Mouse (Mus musculus) CD4-positive, CD25-positive, alpha-beta regulatory T cell, adult 4 months (primary cell): Measurements from ENCODE around the gene Oosp2. TPM values are rescaled to one million over a fixed set of nuclear protein-coding genes. Genes with fewer than 3 reads are reported as not detected.

Experiments
- ATAC-seq: one replicate; pipeline ENCODE4 v1.8.0; 2017
- polyA plus RNA-seq, 2 experiments: library from polyadenylated mRNA; unstranded; fragments of 100-300 nt; shearing (Covaris generic); gene quantifications; one replicate each; pipeline ENCODE4 v1.2.1; 2017

Oosp2 gene
- polyA plus RNA-seq = not detected

DNA sequence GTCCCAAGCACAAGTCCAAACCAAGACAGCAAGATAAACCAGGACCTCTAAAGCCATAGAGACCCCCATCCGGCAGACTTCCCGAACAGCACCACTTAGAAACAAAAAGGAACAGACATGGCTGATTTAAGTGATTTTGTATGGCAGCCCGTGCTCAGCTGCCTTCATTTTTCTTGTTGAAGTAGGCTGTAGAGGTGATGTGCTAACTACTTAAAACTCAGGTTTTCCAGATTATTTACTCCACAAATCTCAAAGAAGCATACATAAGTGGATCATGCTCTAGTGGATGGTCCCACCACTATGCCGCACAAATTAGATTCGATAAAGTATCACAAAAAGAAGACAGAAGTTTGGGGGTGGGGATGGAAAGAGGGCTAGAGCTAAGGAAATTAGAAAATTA, at the start of gene Oosp2:
TSS of gene Oosp2 (minus strand) at position 101 of the 400 bp plus-strand sequence.
- ATAC-seq = no peak

DNA sequence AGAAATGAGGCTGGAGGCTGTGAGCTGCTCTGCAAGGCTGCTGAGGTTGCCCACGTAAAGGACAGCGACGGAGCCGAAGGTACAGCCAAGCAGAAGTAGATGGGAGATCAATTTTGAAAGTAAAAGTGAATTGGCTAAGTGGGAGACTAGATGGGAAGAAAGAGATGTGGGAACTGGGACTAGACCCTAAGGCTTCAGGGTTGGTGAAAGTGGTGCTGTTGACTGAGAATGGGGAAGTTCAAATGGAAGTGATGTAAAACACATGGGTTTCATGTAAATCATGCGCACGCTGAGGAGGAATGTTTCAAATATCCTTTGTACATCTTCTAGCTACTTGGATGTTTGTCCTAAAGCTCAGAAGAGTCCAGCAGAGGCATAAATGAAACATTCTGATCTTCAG, 38.0 kb upstream of the Oosp2 start:
- ATAC-seq = no peak

DNA sequence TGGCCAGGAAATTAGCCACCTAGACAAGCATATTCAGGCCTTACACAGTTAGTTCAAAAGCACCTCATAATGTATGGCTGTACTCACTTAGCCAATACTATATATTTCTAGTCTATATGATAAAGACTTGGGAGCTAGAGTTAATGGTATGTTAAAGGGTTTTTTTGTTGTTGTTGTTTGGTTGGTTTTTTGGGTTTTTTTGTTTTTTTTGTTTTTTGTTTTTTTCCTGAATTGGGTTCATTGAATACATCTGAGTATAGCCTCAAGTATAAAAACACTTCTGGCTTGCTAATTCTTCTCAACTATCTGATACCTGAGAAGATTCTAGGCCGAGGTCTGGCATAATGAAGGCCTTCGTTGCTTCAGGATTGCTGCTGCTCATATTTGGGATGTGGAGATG, 36.4 kb upstream of the Oosp2 start, which contains the start of gene Oosp3:
TSS of gene Oosp3 (plus strand) at position 301 of the 400 bp plus-strand sequence.
- no peak for ATAC-seq

DNA sequence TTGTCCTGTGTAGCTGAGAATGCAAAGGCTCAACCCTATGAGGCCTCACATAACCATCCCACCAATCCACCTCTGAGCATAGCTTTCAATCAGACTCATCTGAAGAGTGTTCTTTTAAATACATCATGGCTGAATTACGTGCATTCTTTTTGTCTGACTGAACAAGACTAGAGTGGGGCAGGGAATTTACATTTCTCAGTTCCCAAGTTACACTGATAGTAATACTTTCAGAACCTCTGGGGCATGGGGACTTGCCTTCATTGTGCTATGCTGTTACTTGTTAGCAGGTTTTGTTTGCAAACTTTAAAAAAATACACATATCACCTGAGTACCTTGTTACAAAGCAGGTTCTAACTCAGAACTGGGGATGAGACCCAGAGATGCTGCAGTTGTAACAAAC, 31.1 kb upstream of the Oosp2 start:
- no peak for ATAC-seq

DNA sequence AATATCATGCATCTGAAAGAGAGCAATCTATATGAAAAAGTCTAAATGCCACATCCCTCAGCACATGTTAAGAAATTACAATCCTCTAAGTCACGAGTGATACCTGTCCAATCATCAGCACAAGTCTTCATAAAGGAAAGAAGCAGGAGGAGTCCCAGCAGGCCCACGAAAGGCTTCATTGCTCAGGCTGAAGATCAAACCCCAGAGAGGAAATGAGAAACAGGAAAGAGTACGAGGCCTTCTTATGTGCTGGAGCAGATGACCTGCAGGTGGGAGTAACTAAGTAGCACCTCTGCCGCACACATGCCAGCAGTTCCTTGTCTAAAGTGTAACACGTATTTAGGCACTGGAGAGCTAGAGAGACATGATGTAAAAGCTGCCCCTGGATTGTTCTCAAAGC, 30.5 kb upstream of the Oosp2 start, which contains the start of gene Oosp1:
TSS of gene Oosp1 (minus strand) at position 312 of the 400 bp plus-strand sequence.
- ATAC-seq = no peak

DNA sequence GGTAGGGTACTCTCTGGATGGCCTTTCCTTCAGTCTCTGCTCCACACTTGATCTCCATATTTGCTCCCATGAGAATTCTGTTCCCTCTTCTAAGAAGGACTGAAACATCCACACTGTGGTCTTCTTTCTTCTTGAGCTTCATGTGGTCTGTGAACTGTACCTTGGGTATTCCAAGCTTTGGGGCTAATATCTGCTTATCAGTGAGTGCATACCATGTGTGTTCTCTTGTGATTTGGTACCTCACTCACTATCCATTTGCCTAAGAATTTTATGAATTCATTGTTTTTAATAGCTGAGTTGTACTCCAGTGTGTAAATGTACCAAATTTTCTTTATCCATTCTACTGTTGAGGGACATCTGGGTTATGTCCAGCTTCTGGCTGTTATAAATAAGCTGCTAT, 1.2 kb upstream of the Oosp2 start:
- no peak for ATAC-seq

DNA sequence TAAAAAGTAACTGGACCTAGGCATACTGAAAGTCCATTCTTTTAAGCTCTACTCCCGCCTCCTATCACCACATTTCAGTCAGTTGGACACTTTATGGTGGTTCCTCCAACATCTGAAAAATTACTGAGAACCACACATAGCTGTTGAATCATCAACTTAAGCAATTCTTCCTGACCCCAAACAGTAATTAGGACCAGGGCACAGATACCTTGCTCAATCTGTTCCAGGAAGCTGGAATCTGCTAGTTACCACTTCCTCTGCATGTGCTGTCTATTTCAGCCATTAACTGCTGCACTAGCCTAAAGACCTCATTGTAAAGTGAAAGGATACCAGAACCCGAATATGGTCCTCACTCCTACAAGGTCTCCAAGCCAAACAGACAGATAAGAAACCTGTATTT, 1.2 kb downstream of the Oosp2 start:
- ATAC-seq = no peak

DNA sequence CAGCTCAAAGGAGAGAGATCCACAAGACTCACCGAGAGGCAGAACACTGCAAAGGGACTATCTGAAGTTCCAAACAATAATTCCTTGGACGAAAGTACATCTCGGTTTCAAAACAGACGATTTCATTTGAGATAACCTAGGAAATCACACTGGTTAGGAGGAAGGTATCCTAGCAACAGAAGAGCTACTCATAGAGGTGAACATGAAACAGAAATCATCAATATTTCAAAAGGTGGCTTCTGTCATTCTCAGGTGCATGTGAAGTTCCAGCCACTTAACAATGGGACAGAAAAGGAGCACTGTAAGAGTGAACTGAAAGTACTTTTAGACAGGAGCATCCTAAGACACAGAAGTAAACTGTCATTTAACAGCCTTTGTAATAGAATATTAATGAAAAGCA, 10.8 kb downstream of the Oosp2 start:
- ATAC-seq = no peak

DNA sequence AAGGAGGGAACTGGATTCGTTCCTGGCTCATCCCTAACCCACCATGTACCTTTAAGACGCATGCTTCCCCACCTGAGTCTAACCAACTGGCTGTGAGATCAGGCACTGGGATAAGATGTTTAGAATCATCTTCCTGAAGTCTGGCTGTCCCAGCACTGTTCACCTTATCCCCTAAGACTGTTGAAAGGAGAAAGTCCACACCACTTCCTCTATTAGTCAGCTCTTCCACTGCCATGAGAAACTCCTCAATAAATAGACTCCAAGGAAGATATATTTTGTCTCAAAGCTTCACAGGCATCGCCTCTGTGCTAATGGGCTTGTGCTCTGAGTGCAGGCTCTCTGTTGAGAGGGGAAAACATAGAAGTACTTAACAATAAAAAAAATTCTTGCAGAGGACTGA, 14.2 kb downstream of the Oosp2 start:
- ATAC-seq = no peak

DNA sequence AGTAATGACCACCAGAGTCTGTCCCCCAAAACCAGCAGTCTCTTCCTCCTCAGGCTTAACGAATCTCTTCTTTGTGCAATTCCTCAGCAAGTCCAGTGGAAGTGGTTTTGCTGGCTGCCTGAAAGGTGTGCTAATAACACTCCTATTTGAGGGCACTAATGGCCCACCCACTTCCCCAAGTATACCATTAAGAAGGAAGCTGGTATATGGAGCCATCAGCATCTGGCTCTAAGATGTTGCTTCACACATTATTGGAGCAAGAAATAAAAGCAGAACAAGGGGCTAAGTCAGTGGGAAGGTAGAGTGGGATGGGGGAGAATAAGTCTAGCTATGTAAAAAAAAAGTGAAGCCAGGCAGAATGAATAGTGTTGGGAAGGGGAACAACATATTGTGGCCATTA, 19.6 kb downstream of the Oosp2 start, which contains the start of gene Ms4a3:
TSS of gene Ms4a3 (minus strand) at position 120 of the 400 bp plus-strand sequence.
- ATAC-seq = no peak

DNA sequence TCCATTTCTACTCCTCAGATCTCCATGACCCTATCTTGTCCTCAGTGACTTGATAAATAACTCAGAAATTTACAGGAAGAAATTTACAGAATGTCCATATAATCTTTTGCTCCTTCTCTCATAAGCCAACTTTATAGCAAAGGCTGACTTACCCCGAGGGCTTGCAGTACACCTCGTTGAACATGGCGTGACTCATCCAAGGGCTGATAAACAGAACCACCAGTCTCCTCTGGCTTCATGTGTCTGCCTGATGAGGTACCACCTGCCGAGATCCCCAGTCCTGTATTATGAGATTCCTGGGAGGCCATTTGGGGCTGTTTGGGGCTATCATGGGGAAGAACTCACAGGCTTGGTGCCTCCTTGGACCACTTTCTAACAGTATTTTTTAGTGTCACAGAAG, 21.3 kb downstream of the Oosp2 start:
- no peak for ATAC-seq

DNA sequence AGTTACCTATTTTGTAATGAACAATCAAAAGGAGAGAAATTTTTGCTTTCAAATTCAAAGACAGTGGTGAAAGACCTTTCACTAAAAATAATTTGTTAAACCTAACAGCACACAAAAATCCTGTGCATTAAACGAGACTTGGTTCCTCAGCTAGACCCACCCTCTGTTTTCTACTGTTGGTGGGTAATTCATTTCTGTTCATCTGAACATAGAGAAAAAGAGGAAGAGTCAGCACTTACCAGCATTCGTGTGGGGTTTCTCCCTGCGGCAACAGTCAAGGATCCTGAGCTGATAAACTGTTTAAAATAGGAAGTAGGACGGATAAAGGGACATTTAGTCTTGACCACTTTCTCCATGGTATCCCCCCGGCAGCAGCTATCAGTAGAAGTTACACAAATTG, 24.8 kb downstream of the Oosp2 start:
- no peak for ATAC-seq

DNA sequence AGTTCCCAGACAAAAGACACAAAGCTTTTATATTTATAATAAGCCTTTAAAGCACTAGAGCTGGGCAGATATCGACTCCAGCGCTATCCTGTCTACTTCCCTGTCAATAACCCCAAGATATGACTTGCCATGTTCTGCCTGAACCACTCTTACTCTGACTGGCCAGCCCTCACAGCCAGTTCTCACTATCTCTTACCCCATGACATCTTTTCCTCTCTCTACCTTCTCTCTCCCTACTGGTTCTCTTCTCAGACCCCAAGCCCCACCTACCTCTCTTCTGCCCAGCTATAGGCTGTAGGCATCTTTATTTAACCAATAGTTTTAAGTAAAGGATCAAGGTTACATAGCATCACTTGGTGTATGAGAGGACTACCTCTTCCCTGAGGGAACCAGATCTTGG, 26.0 kb downstream of the Oosp2 start:
- no peak for ATAC-seq

DNA sequence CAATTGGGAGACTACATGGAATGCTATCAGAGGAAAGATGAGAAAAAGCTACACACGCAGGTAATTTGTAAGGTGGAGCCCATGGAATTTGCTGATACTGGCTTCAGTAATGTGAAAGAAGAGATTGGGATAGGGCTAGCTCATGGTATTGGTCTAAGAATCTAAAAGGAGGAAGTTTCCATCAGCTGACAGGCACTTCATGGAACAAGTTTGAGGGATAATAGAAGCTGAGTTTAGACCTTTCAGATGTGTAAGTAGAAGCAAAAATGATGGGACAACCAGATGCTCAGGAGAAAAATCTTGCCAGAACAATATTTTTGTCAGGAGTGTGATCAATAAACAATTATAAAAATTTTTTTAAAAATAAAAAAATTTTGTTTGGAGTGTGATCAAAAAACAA, 26.6 kb downstream of the Oosp2 start:
- no peak for ATAC-seq

DNA sequence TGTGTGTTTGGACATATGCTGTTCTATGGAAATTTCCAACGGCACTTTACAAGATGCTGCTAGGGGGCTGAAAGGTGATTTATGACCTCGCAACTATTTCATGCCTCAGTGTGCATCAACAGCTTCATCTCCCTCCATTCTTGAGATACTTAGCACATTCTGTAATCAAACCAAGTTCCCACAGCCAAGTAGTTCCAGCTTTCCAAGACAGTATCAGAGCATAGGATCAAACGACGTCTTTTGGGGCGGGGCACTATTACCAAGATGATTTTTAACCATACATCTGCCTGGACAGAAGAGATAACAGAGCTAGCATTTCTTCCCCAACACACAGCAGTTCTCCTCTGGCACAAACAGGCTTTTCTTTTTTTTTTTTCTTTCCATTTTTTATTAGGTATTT, 35.1 kb downstream of the Oosp2 start:
- ATAC-seq = no peak

DNA sequence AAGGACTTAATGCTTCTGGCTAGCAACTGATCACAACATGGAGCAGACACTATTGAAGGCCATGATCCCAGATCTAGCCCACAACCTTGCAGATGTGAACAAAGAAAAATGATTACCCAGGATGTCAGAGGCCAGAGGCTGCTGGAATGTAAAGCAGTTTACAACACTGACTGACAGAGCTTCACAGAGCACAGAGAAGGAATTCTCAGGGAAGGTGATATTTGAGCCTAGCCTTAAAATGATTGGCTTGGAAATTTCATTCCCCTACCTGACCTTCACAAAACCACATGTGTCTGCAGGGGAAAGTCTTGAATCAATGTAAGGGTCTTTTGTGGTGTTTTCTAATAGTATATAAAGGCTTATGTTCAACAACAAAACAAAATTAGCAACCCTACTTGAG, 35.6 kb downstream of the Oosp2 start:
- ATAC-seq = no peak

DNA sequence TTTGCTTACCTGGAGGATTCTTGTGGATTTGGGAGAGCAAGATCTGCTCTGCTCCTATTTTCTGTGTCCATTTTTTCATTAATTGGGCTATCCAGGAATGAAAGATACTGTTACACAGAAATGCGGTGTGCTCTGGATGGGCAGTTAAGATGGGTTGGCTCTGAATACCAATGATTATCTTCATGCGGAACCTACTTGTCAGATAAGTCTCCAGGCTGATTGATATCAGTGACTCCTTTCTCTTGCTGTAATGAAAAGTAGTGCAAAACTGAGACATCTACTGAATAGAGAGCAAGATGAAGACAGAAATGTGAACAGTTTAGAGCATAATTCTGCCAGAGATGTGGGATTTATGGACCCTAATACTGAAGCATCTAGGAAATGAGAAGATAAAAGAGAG, 36.8 kb downstream of the Oosp2 start, which contains the start of gene Ms4a2:
TSS of gene Ms4a2 (minus strand) at position 169 of the 400 bp plus-strand sequence.
- no peak for ATAC-seq

DNA sequence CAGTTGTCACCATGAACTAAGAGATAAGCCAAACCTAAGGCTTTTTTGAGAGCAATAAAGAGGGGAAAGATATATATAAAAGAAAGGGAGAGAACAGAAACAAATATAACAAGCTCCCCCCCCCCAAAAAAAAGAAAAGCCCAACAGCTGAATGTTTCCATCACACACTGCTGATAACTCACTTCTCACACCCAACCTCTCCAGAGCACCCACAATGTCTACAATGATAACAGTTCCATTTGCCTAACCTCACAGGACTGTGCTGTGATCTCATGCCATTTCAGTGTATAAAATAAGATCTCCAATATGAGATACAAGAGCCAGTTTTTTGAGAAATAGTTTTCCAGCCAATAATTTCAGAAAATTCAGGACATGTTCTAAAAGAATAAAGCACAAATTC, 42.4 kb downstream of the Oosp2 start:
- no peak for ATAC-seq

DNA sequence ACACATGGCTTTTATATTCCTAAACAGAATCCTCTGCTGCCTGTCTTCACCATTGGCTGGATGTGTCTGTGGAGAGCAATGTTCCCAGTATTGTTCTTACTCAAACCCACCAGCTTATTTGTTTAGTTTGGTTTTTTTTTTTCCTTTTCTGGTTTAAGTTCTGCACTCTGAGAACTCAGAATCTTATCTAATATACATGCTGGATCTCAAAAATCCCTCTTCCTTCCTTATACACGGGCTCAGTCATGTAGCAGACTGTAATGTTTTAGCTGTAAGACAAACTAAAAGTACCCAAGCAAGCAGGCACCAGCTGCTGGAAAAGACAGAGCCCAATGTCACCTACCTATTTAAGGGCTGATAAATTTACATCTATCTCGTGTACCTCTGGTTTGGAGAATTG, 45.6 kb downstream of the Oosp2 start:
- ATAC-seq = no peak

DNA sequence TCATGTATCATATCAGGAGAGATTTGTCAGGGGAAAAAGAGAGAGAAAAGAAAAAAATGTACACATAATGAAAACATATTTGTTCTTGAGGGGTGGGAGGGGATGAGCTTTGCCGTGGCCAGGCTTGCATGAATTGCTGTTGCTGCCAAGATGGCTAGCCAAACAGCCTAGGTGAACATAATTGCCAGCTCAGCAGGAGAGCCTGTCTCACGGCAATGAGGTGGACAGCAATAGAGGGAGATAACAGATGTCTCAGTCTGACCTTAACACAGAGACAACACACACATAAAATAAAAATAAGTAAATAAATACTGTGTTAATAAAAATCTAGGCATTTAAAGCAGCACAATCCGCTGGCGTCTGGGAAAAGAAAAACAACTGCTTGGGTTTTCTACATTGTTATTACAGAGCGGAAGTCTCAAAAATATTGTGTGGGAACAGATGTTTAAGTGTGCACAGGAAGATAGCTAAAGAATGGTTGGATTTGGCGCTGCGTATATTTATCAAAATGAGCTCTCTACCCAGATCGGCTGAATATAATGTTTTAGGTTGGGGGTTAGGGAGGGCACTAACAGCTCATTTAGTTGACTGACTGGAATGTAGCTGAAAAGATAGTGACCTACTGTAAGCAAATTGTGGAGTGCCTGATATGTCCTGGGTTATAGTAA, 46.4 kb downstream of the Oosp2 start:
- ATAC-seq = no peak

DNA sequence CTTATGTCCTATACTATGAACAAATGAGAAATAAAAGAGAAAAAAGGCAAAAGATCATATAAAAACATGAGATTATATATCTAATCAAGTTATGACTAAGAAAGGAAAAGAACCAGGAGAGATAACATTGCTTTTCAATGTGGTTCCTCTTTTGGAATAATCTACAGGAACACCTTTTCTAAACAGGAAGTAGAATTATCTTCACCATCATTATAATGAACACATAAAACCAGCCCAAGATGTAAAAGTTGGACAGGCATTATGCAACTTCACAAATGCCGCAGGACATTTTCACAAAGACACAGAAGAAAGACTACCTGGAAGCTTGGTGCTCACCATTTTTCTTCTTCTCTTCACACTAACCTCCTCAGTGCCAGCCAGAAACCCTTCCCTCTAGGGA, 47.3 kb downstream of the Oosp2 start:
- no peak for ATAC-seq

DNA sequence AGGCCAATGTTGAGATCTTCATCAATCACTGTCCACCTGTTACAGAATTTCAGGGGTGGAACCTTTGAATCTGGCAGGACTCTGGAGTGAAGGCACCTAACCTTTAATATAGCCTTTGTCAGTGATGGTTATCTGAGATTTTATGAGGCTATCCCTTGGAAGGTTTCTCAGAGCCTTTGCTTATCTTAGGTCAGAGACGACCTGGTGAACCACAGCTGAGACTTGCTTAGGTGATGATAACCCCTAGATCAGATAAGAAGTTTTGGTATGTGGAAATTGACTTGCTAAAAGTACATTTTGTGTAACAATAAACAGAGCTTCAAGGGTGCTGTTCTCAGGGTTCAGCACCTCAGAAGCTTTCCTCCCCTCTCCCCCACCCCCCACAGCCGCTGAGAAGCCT, 48.1 kb downstream of the Oosp2 start:
- ATAC-seq = no peak

DNA sequence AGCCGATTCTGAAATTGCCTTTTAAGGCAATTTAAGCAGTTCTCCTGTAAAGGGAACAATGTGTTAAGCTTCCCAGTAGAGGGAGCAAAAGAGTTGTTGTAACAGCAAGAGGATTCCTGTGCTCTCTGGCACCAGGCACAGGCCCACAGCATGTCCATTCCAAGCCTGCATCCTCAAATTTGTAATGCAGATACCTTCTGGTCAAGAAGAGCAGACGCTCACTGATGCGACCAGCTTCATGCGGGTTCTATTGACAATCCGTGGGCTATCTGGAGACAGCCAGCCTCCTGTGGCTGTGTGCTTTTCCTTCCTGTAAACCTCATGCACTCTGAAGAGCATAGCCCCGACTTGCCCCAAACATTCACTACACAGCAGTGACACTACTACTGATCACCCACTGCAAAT, 48.8 kb downstream of the Oosp2 start:
- ATAC-seq = peak; percentile 66

DNA sequence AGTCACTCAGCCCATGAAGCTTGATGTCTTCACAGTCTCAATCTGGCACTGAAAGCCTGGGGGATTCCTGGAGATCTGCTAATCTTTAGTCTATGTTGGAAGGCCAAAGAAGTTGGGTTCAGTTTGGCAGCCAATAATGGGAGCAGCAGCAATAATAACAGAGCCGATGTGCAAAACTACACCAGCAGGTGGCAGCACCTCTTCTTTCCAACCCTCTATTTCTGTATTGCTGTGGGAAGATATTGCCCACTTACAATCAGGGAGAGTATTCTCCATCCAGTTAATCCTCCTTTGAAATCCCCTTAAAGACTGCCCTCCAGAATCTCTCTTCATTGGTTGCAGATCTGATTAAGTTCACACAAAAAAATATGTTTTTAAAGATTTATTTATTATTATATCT, 52.2 kb downstream of the Oosp2 start:
- peak; percentile 56 for ATAC-seq

DNA sequence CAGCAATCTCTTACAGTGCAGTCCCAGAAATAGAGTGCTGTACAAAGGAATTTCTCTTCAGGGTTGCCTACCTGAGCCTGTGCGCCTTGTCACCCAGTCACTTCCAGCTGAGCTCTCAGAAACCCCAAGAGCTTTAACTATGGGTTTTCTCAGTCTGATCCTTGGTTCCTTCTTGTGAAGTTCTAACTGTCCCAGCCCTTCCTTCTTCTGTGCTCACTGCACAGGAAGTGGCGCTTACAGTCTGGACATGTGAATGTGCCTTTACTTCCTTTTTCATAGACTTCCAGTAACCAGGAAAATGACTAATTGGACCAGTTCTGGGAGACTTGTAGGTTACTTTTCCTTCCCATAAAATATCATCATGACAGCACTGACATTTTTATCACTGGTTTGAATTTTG, 55.8 kb downstream of the Oosp2 start, which contains the start of gene Ms4a6d:
TSS of gene Ms4a6d (minus strand) at position 247 of the 400 bp plus-strand sequence.
- ATAC-seq = no peak
